Mouse (Mus musculus) CD4-positive naive resting alpha-beta T cell, adult 76 days (primary cell): ENCODE data around the gene Ptpru. TPM values are rescaled to one million over a fixed set of nuclear protein-coding genes. Genes with fewer than 3 reads are reported as not detected.

ENCODE experiments used
- total RNA-seq: library from RNA; stranded (reverse); gene quantifications from one replicate; pipeline ENCODE4 v1.2.4, GENCODE M21; 2023

Gene Ptpru
- total RNA-seq = 1.1 TPM

DNA sequence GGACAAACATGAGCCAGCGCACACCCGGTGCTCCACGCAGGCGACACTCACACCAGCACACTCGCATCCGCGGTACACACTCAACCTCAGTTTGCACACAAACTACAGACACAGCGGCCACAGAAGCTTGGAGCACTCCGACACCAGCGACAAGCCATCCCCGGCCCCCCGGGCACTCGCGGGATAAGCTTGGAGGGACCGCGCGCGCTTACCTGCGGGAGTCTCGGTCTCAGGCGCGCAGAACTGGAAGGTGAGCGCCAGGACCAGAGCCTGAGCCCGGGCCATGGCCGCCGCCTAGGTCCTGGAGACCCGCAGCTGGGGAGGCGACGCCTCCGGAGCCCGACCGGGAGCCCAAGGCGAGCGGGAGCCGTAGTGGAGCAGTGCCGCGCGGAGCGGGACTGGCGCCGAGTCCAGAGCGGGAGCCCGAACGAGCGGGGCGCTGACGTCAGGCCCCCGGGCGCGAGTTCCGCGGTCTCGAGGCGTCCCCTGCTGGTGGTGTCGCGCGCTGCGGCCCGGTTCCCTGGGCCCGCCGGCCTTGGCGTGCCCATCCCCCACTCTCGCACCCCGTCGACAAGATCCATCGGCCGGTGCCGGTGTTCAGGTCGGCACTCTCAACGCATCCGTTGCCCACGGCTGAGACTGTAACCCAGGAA, at the start of gene Ptpru:
Gene Ptpru, minus strand, starts transcription at position 417 of the 653 bp plus-strand sequence.

DNA sequence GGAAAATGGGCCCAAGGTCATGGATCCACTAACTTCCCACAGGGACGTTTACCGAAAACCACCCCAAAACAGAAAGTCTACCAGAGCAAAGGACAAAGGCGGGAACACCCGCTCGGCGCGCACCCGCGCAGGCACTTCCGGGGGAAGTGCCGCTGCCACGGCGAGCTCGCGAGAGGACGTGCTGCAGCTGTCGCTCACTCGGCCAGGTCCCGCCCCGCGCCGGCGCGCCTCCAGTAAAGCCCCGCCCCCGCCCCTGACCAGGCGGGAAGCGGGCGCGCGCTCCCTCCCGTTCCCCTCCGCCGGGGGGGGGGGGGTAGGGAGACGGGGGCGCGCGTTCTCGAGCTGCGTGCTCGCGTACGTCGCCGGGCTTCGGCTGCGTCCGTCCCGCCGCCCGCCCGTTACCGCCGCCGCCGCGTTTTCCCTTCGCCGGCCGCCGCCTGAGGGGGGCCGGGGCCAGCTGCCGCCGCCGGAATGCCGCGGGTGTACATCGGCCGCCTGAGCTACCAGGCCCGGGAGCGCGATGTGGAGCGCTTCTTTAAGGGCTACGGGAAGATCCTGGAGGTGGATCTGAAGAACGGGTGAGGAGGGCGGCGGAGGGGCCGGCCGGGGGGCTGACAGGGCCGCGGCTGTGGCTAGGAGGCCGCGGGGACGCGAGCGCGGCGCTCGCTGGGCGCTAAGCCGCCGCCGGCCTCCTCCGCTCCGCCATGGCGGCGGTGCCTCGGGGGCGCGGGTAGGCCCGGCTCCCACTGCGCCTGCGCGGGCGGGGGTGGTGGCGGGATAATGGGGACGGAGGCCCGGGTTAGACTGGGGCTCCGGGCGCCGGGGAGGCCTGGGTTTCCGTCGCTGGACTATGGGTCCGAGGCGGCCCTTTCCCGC, 35.4 kb upstream of the Ptpru start, which contains the start of gene Srsf4:
Gene Srsf4, plus strand, starts transcription at position 325 of the 876 bp plus-strand sequence.

DNA sequence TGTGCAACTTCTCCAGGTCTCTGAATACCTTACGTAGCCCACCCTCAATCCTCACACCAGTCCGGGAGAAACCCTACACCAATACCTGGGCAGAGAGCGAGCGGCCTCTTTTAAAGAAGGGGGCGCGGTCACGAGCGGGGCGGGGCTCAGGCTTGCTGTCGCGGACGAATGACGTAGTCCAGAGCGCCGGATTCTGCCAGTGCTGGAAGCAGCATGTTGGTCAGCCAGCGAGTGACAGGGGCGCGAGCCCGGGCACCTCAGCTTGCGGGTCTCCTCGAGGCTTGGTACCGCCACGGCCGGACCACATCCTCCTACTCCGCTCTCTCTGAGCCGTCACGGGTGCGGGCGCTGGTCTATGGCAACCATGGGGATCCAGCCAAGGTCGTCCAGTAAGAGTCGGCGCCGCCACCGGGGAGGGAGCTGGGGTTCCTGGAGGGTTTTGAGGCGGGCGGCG, 5.2 kb upstream of the Ptpru start, which contains the start of gene Mecr:
Gene Mecr, plus strand, starts transcription at position 181 of the 454 bp plus-strand sequence.

Other genes with a start within 250 kb of the Ptpru start
- gene Mecr, start 5.2 kb upstream of the Ptpru start, total RNA-seq = 28.7 TPM
- 89.8 TPM for gene Srsf4, start 35.3 kb upstream of the Ptpru start, total RNA-seq
- gene Tmem200b, start 83.5 kb upstream of the Ptpru start, total RNA-seq = not detected
- gene Gm10300, start 236.4 kb upstream of the Ptpru start, total RNA-seq = 0.47 TPM
- gene Epb41, start 237.0 kb upstream of the Ptpru start, total RNA-seq = 145 TPM